Mouse (Mus musculus): Measurements from ENCODE around the gene Alg14. TPM values are rescaled to one million over a fixed set of nuclear protein-coding genes. Genes with fewer than 3 reads are reported as not detected.

The Alg14 gene
- polyA plus RNA-seq, 1 experiment = 4.7 TPM

GRCm38 (mm10) chr3:121411450-121411849 lies 119.9 kb downstream of the Alg14 start:
- Histone ChIP-seq H3K4me1 (ENCODE audit: control insufficient read depth, insufficient read depth, low read length) (no peaks in the 10 kb centered on the region), H3K4me3 (replicated peaks; ENCODE audit: control insufficient read depth, low read depth, low read length) (no peak overlapping the region), H3K27ac (ENCODE audit: control insufficient read depth, insufficient read depth, low read depth, low read length, poor library complexity) (no peak overlapping the region)
- 78% methylated on average over 6 of the region's 6 CpGs for WGBS
- no peak for TF ChIP-seq POLR2A (IDR thresholded peaks at IDR 0.05; ENCODE audit: borderline replicate concordance, control insufficient read depth, low read depth, low read length)
- no peak for TF ChIP-seq CTCF (IDR thresholded peaks at IDR 0.05; ENCODE audit: control insufficient read depth, insufficient read depth, low read length)

Other genes with a start within 250 kb of the Alg14 start
- gene Rwdd3, start 120.1 kb upstream of the Alg14 start, polyA plus RNA-seq (2011; ENCODE audit: insufficient read depth, insufficient read length, low replicate concordance, missing spikeins) = 1.7 and 4.8 TPM in 2 replicates
- gene Tmem56, start 8.7 kb upstream of the Alg14 start, polyA plus RNA-seq (2011; ENCODE audit: insufficient read depth, insufficient read length, low replicate concordance, missing spikeins) = 8.9 and 14.8 TPM in 2 replicates
- 26.3 and 64.4 TPM in 2 replicates for gene Cnn3, start 134.7 kb downstream of the Alg14 start, polyA plus RNA-seq (2011; ENCODE audit: insufficient read depth, insufficient read length, low replicate concordance, missing spikeins)
- gene Slc44a3, start 240.6 kb downstream of the Alg14 start, polyA plus RNA-seq (2011; ENCODE audit: insufficient read depth, insufficient read length, low replicate concordance, missing spikeins) = 1.3 TPM in 1 of 2 replicates, not detected in the other